Mouse (Mus musculus): ENCODE results near the gene Edf1. TPM values are rescaled to one million over a fixed set of nuclear protein-coding genes. Genes with fewer than 3 reads are reported as not detected.

Edf1 gene
- total and polyA plus RNA-seq, 3 experiments: 188 to 215 (median 202) TPM

GRCm38 (mm10) chr2:25591863-25592262 is 34.2 kb downstream of the Edf1 start:
- H3K27ac ChIP-seq (ENCODE audit: insufficient read depth, low read depth): no peak overlapping the region
- no peak overlapping the region for H3K9ac ChIP-seq (ENCODE audit: insufficient read depth, low read depth)
- DNase-seq (ENCODE audit: extremely low read depth): peak; percentile 43
- H3K27me3 ChIP-seq (replicated peaks): no peaks in the 10 kb centered on the region
- H3K4me3 ChIP-seq (replicated peaks in 1 of 3; ENCODE audit: low read depth in 2 of 3, low read length in 2 of 3, poor library complexity in 1 of 3): no peak overlapping the region
- no peaks in the 10 kb centered on the region for H3K79me2 ChIP-seq (replicated peaks; ENCODE audit: control insufficient read depth, extremely low read depth, insufficient read depth, poor library complexity, severe bottlenecking)
- dilution Hi-C loops (cut with MboI; ENCODE audit: extremely low pct_ligation_motif_present, extremely low pct_unique_long_range_greater_than_20kb, low sequenced_read_pairs) (no loop called here), in situ Hi-C loops (cut with MboI; ENCODE audit: low pct_ligation_motif_present, low pct_unique_long_range_greater_than_20kb, low sequenced_read_pairs) (no loop called here)
- H3K36me3 ChIP-seq (replicated peaks in 1 of 2; ENCODE audit: control insufficient read depth in 1 of 2, insufficient read depth in 1 of 2, low read length in 1 of 2): peaks cover 81 to 93% of the 10 kb centered on the region in 2 experiments
- H3K9me3 ChIP-seq (replicated peaks; ENCODE audit: low read length): no peaks in the 10 kb centered on the region
- peaks cover 0 to 2% of the 10 kb centered on the region in 2 experiments; a peak in 1 of 4 replicates for H3K4me1 ChIP-seq (ENCODE audit: control insufficient read depth in 1 of 2, insufficient read depth in 2 of 2)
- no peak overlapping the region for H3K4me2 ChIP-seq (ENCODE audit: insufficient read depth, low read depth, poor library complexity, severe bottlenecking)
- TF ChIP-seq TCF12 (IDR thresholded peaks at IDR 0.05; ENCODE audit: low read depth, low read length): no peak
- no peak for TF ChIP-seq NRF1 (IDR thresholded peaks at IDR 0.05; ENCODE audit: low read depth, low read length)
- TF ChIP-seq MAX (IDR thresholded peaks at IDR 0.05; ENCODE audit: low read length): no peak
- peak; percentile 28 to 61; a peak in 2 of 4 replicates for TF ChIP-seq CTCF (conservative IDR thresholded peaks at IDR 0.05 in 1 of 2, IDR thresholded peaks at IDR 0.05 in 1 of 2; ENCODE audit: low read depth in 2 of 2, low read length in 2 of 2)
- TF ChIP-seq RAD21 (IDR thresholded peaks at IDR 0.05; ENCODE audit: low read depth, low read length): peak; percentile 43

- peaks cover 2 to 8% of the 10 kb centered on the region in 2 experiments; a peak in 1 of 4 replicates for H3K4me1 ChIP-seq (ENCODE audit: control insufficient read depth in 1 of 2, insufficient read depth in 2 of 2)
- TF ChIP-seq RAD21 (IDR thresholded peaks at IDR 0.05; ENCODE audit: low read depth, low read length): no peak
- no peak overlapping the region for H3K4me3 ChIP-seq (replicated peaks in 1 of 3; ENCODE audit: low read depth in 2 of 3, low read length in 2 of 3, poor library complexity in 1 of 3)
- dilution Hi-C loops (cut with MboI; ENCODE audit: extremely low pct_ligation_motif_present, extremely low pct_unique_long_range_greater_than_20kb, low sequenced_read_pairs) (no loop called here), in situ Hi-C loops (cut with MboI; ENCODE audit: low pct_ligation_motif_present, low pct_unique_long_range_greater_than_20kb, low sequenced_read_pairs) (no loop called here)
- H3K27ac ChIP-seq (ENCODE audit: insufficient read depth, low read depth): no peak overlapping the region
- H3K36me3 ChIP-seq (replicated peaks in 1 of 2; ENCODE audit: control insufficient read depth in 1 of 2, insufficient read depth in 1 of 2, low read length in 1 of 2): peaks cover 91 to 94% of the 10 kb centered on the region in 2 experiments
- no peaks in the 10 kb centered on the region for H3K79me2 ChIP-seq (replicated peaks; ENCODE audit: control insufficient read depth, extremely low read depth, insufficient read depth, poor library complexity, severe bottlenecking)
- H3K27me3 ChIP-seq (replicated peaks): no peaks in the 10 kb centered on the region
- no peak for DNase-seq (ENCODE audit: extremely low read depth)
- no peak overlapping the region for H3K9ac ChIP-seq (ENCODE audit: insufficient read depth, low read depth)
- no peaks in the 10 kb centered on the region for H3K9me3 ChIP-seq (replicated peaks; ENCODE audit: low read length)
- no peak overlapping the region for H3K4me2 ChIP-seq (ENCODE audit: insufficient read depth, low read depth, poor library complexity, severe bottlenecking)
Measured at GRCm38 (mm10) chr2:25596765-25597510, 39.3 kb downstream of the Edf1 start.

- dilution Hi-C loops (cut with MboI; ENCODE audit: extremely low pct_ligation_motif_present, extremely low pct_unique_long_range_greater_than_20kb, low sequenced_read_pairs): no loop called here
- Histone ChIP-seq H3K36me3 (replicated peaks in 1 of 2; ENCODE audit: control insufficient read depth in 1 of 2, insufficient read depth in 1 of 2, low read length in 1 of 2) (peaks cover 83 to 94% of the 10 kb centered on the region in 2 experiments), H3K27me3 (replicated peaks) (no peaks in the 10 kb centered on the region), H3K4me2 (ENCODE audit: insufficient read depth, low read depth, poor library complexity, severe bottlenecking) (no peak overlapping the region), H3K9ac (ENCODE audit: insufficient read depth, low read depth) (no peak overlapping the region), H3K4me1 (ENCODE audit: control insufficient read depth in 1 of 2, insufficient read depth in 2 of 2) (peaks cover 2 to 8% of the 10 kb centered on the region in 2 experiments; a peak in 1 of 4 replicates), H3K4me3 (replicated peaks in 1 of 3; ENCODE audit: low read depth in 2 of 3, low read length in 2 of 3, poor library complexity in 1 of 3) (no peak overlapping the region), H3K9me3 (replicated peaks; ENCODE audit: low read length) (no peaks in the 10 kb centered on the region), H3K79me2 (replicated peaks; ENCODE audit: control insufficient read depth, extremely low read depth, insufficient read depth, poor library complexity, severe bottlenecking) (no peaks in the 10 kb centered on the region), H3K27ac (ENCODE audit: insufficient read depth, low read depth) (no peak overlapping the region)
- no peak for DNase-seq (ENCODE audit: extremely low read depth)
- in situ Hi-C loops (cut with MboI; ENCODE audit: low pct_ligation_motif_present, low pct_unique_long_range_greater_than_20kb, low sequenced_read_pairs): no loop called here
- TF ChIP-seq POLR2A (IDR thresholded peaks at IDR 0.05; ENCODE audit: low read depth, low read length) (no peak), CHD2 (IDR thresholded peaks at IDR 0.05; ENCODE audit: low read length) (no peak), GABPA (IDR thresholded peaks at IDR 0.05; ENCODE audit: insufficient replicate concordance, low read depth, low read length) (no peak), TBP (conservative IDR thresholded peaks at IDR 0.05; ENCODE audit: low read depth, low read length) (no peak), KAT2A (IDR thresholded peaks at IDR 0.05; ENCODE audit: insufficient replicate concordance, low read length) (no peak), NRF1 (IDR thresholded peaks at IDR 0.05; ENCODE audit: low read depth, low read length) (no peak), RAD21 (IDR thresholded peaks at IDR 0.05; ENCODE audit: low read depth, low read length) (no peak)
Measured at GRCm38 (mm10) chr2:25598749-25599148, 41.1 kb downstream of the Edf1 start.
